ENCODE assay signal across 9 mouse cellular contexts in the genomic region with DNA sequence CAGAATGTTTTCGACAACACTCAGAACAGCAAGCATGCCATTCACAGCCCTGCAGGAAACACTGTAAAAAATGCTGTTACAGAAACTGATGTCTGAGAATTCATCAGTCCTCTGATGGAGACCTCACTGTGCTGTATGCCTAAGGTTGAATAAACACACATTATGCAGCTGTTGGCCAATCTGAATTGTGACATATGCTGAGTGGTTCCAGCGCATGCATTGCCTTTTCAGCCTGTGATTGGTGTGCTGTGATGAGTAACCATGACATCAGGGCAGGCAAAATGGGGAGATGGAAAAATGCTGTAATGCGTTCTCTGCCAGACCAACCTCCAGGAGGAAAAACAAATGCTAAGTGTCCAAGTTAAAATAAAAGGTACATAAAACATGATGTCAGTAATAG.
DNase-seq lines count a peak whose midpoint lies in the region; ATAC-seq and TF ChIP-seq lines count a peak whose summit lies in the region.
"Had no signal": no experiment of that assay in that cellular context is flagged by ENCODE, and none has a peak within 500 bp of the region (broad histone marks: within the 10 kb centered on the region; RNA-seq: fewer than 3 reads in every experiment).

No protein-coding gene starts in this region.

- no peak overlapping the region for H3ac ChIP-seq in C2C12 (ENCODE audit: control insufficient read depth, insufficient read length, low read depth)

- WGBS in kidney, embryonic 16.5 days, result 59% methylated on average over 3 of the region's 3 CpGs
- 59% methylated on average over 3 of the region's 3 CpGs for WGBS in intestine, embryonic 16.5 days

- peak; percentile 61; the same call in 1 of the 2 replicates for ATAC-seq in kidney, embryonic 16.5 days (ENCODE audit: low FRiP score, low TSS enrichment)
- ATAC-seq in intestine, embryonic 16.5 days, result peak; percentile 60
- no peak for ATAC-seq in CD4-positive, CD25-positive, alpha-beta regulatory T cell, adult 4 months

- no peak overlapping the region for H3K4me2 ChIP-seq in kidney, embryonic 16.5 days (replicated peaks; ENCODE audit: low read depth, low read length)
- no peak overlapping the region for H3K4me2 ChIP-seq in intestine, embryonic 16.5 days (ENCODE audit: low read depth, low read length)
- H3K4me2 ChIP-seq: liver, embryonic 15.5 days had no signal

- H3K79me3 ChIP-seq in C2C12 (ENCODE audit: low read depth), result no peaks in the 10 kb centered on the region

- no peaks in the 10 kb centered on the region for H3K4me1 ChIP-seq in kidney, embryonic 16.5 days (ENCODE audit: insufficient read depth, low read length)
- H3K4me1 ChIP-seq in intestine, embryonic 16.5 days (ENCODE audit: control insufficient read depth, insufficient read depth, low read length), result no peaks in the 10 kb centered on the region
- H3K4me1 ChIP-seq: liver, embryonic 15.5 days had no signal

- no peaks in the 10 kb centered on the region for H3K36me3 ChIP-seq in kidney, embryonic 16.5 days (ENCODE audit: insufficient read depth, low read length)
- H3K36me3 ChIP-seq in C2C12 (ENCODE audit: control insufficient read depth, insufficient read depth), result no peaks in the 10 kb centered on the region
- no peaks in the 10 kb centered on the region for H3K36me3 ChIP-seq in intestine, embryonic 16.5 days (ENCODE audit: control insufficient read depth, insufficient read depth, low read length)
- H3K36me3 ChIP-seq: liver, embryonic 15.5 days had no signal

- H3K27me3 ChIP-seq in kidney, embryonic 16.5 days (ENCODE audit: insufficient read depth, low read length), result no peaks in the 10 kb centered on the region
- no peaks in the 10 kb centered on the region for H3K27me3 ChIP-seq in C2C12 (ENCODE audit: control insufficient read depth, insufficient read depth, insufficient read length)
- no peaks in the 10 kb centered on the region for H3K27me3 ChIP-seq in intestine, embryonic 16.5 days (replicated peaks; ENCODE audit: control insufficient read depth, insufficient read depth, low read length)
- H3K27me3 ChIP-seq: liver, embryonic 15.5 days had no signal

- TF ChIP-seq CTCF in C2C12 (IDR thresholded peaks at IDR 0.05; ENCODE audit: control insufficient read depth, insufficient read depth, insufficient read length), result no peak

- no peak for DNase-seq in kidney, postnatal 36 days
- DNase-seq in 3134 (ENCODE audit: extremely low read depth, insufficient read length, low spot score), result peak; percentile 28
- DNase-seq in adrenal gland, adult 8-10 months, result no peak
- DNase-seq: heart, postnatal 10 days had no signal

- no peak overlapping the region for H3K4me3 ChIP-seq in kidney, embryonic 16.5 days (ENCODE audit: low read length)
- no peak overlapping the region for H3K4me3 ChIP-seq in C2C12 (ENCODE audit: insufficient read depth, poor library complexity, severe bottlenecking)
- H3K4me3 ChIP-seq in intestine, embryonic 16.5 days (ENCODE audit: low read length), result no peak overlapping the region
- H3K4me3 ChIP-seq: liver, embryonic 15.5 days had no signal

- H3K79me2 ChIP-seq in C2C12 (ENCODE audit: control insufficient read depth, insufficient read depth), result no peaks in the 10 kb centered on the region

- H3K9ac ChIP-seq in kidney, embryonic 16.5 days (replicated peaks; ENCODE audit: low read length), result no peak overlapping the region
- no peak overlapping the region for H3K9ac ChIP-seq in intestine, embryonic 16.5 days (ENCODE audit: low read depth, low read length)
- H3K9ac ChIP-seq: liver, embryonic 15.5 days had no signal

- no peaks in the 10 kb centered on the region for H3K9me3 ChIP-seq in kidney, embryonic 16.5 days (ENCODE audit: low read length)
- H3K9me3 ChIP-seq in intestine, embryonic 16.5 days (ENCODE audit: control insufficient read depth, low read length), result no peaks in the 10 kb centered on the region
- H3K9me3 ChIP-seq: liver, embryonic 15.5 days had no signal

- no peak overlapping the region for H3K27ac ChIP-seq in kidney, embryonic 16.5 days (ENCODE audit: low read length)
- no peak overlapping the region for H3K27ac ChIP-seq in intestine, embryonic 16.5 days (ENCODE audit: low read length)
- H3K27ac ChIP-seq: liver, embryonic 15.5 days had no signal

TF ChIP-seq in C2C12, 6 proteins besides CTCF, POLR2A, EP300 and RAD21:
- TF ChIP-seq USF1 (IDR thresholded peaks at IDR 0.05; ENCODE audit: low read depth) (no peak), CEBPB (IDR thresholded peaks at IDR 0.05; ENCODE audit: low read depth) (peak; percentile 85), MAX (IDR thresholded peaks at IDR 0.05) (peak; percentile 86), FOSL1 (IDR thresholded peaks at IDR 0.05; ENCODE audit: insufficient read depth, low read length, poor library complexity, severe bottlenecking) (peak; percentile 43), MYOD1 (IDR thresholded peaks at IDR 0.05; ENCODE audit: control insufficient read depth, insufficient read length, low read depth) (peak; percentile 82), MYOG (IDR thresholded peaks at IDR 0.05; ENCODE audit: control insufficient read depth, extremely low read depth, insufficient read length) (no peak)
TF ChIP-seq in C2C12: peak in this region for 4.
